Mouse (Mus musculus) CH12.LX (cell line): ENCODE measurements at regions not wholly inside any gene's neighbourhood (a gene's known extent, or its start where the extent isn't known, plus 50 kb on each side); places are given as distances from the start of the nearest gene placed in this dataset.

Experiments
- DNase-seq: peaks from one replicate; pipeline ENCODE4 v3.0.0-alpha.2; 2013; ENCODE audit errors: extremely low read depth
- H3K27ac ChIP-seq: 2 replicates; pipeline ENCODE4 v1.5.1; 2012; ENCODE audit warnings: low read depth, mild to moderate bottlenecking, control low read depth, moderate library complexity; ENCODE audit not compliant: insufficient read depth
- H3K27me3 ChIP-seq: replicated peaks from 2 replicates; pipeline ENCODE3; 2012; ENCODE audit warnings: inconsistent platforms
- H3K36me3 ChIP-seq, 2 experiments: replicated peaks in 1 of 2; 2 replicates each; pipeline versions ENCODE3 to v1.6.1; 2012; ENCODE audit warnings: inconsistent platforms in 1 of 2, low read length in 1 of 2, mild to moderate bottlenecking in 1 of 2, mixed read lengths in 1 of 2, moderate library complexity in 1 of 2; ENCODE audit not compliant: control insufficient read depth in 1 of 2, insufficient read depth in 1 of 2
- H3K4me1 ChIP-seq, 2 experiments: 2 replicates each; pipeline ENCODE4 v1.6.1; 2012; ENCODE audit warnings: inconsistent platforms in 1 of 2, moderate library complexity in 1 of 2; ENCODE audit not compliant: insufficient read depth in 2 of 2, control insufficient read depth in 1 of 2
- H3K4me2 ChIP-seq: 2 replicates; pipeline ENCODE4 v1.6.1; 2012; ENCODE audit warnings: low read depth, mild to moderate bottlenecking, control low read depth; ENCODE audit not compliant: poor library complexity, insufficient read depth, severe bottlenecking
- H3K4me3 ChIP-seq, 3 experiments: fragments of 150-350 bp in 1 of 3; sonication (generic) in 1 of 3; replicated peaks in 1 of 3; 2 replicates each; pipeline versions ENCODE3 to v1.5.1; 2011 to 2012; ENCODE audit warnings: low read depth in 2 of 3, low read length in 2 of 3, mild to moderate bottlenecking in 2 of 3, moderate library complexity in 2 of 3, control low read depth in 1 of 3, improper control_type of control experiment in 1 of 3, inconsistent platforms in 1 of 3, mixed read lengths in 1 of 3; ENCODE audit not compliant: poor library complexity in 1 of 3
- H3K79me2 ChIP-seq: replicated peaks from 2 replicates; pipeline ENCODE4 v1.6.1; 2012; ENCODE audit warnings: mild to moderate bottlenecking, moderate library complexity; ENCODE audit not compliant: control insufficient read depth, poor library complexity, insufficient read depth, severe bottlenecking; ENCODE audit errors: extremely low read depth
- H3K9ac ChIP-seq: 2 replicates; pipeline ENCODE4 v1.6.1; 2012; ENCODE audit warnings: low read depth, mild to moderate bottlenecking, control low read depth, moderate library complexity; ENCODE audit not compliant: insufficient read depth
- H3K9me3 ChIP-seq: replicated peaks from 2 replicates; pipeline ENCODE3; 2012; ENCODE audit warnings: low read length, inconsistent platforms, mixed read lengths
- E2F4 ChIP-seq: IDR thresholded peaks from 2 replicates; pipeline ENCODE4 v1.6.1; 2011; ENCODE audit warnings: low read depth, low read length, improper control_type of control experiment; ENCODE audit not compliant: insufficient replicate concordance
- GABPA ChIP-seq: IDR thresholded peaks from 2 replicates; pipeline ENCODE4 v1.6.1; 2012; ENCODE audit warnings: low read depth, low read length, improper control_type of control experiment, inconsistent platforms; ENCODE audit not compliant: insufficient replicate concordance
- IRF4 ChIP-seq: IDR thresholded peaks from 2 replicates; pipeline ENCODE4 v1.6.1; 2014; ENCODE audit warnings: low read depth, mild to moderate bottlenecking, inconsistent platforms, low read length, improper control_type of control experiment
- JUN ChIP-seq: IDR thresholded peaks from 2 replicates; pipeline ENCODE4 v1.6.1; 2011; ENCODE audit warnings: low read depth, mild to moderate bottlenecking, low read length, improper control_type of control experiment, moderate library complexity; ENCODE audit not compliant: insufficient read depth
- KAT2A ChIP-seq: IDR thresholded peaks from 2 replicates; pipeline ENCODE4 v1.6.1; 2012; ENCODE audit warnings: low read length, improper control_type of control experiment, inconsistent platforms; ENCODE audit not compliant: insufficient replicate concordance
- MYC ChIP-seq: IDR thresholded peaks from 2 replicates; pipeline ENCODE4 v1.6.1; 2011; ENCODE audit warnings: low read depth, mild to moderate bottlenecking, improper control_type of control experiment, low read length
- PAX5 ChIP-seq: IDR thresholded peaks from 2 replicates; pipeline ENCODE4 v1.6.1; 2012; ENCODE audit warnings: low read length, inconsistent platforms, mixed read lengths
- POLR2A ChIP-seq: IDR thresholded peaks from 2 replicates; pipeline ENCODE4 v1.6.1; 2011; ENCODE audit warnings: low read depth, mild to moderate bottlenecking, improper control_type of control experiment, low read length
- SMC3 ChIP-seq: IDR thresholded peaks from 2 replicates; pipeline ENCODE4 v1.6.1; 2011; ENCODE audit warnings: low read depth, low read length, improper control_type of control experiment
- TCF12 ChIP-seq: IDR thresholded peaks from 2 replicates; pipeline ENCODE4 v1.6.1; 2014; ENCODE audit warnings: low read depth, mild to moderate bottlenecking, inconsistent platforms, low read length, improper control_type of control experiment
- ZNF384 ChIP-seq: IDR thresholded peaks from 2 replicates; pipeline ENCODE4 v1.6.1; 2012; ENCODE audit warnings: low read depth, low read length, improper control_type of control experiment, inconsistent platforms
- dilution Hi-C: fragments of 300-500 bp; cut with MboI; formaldehyde crosslinking; loops from 2 replicates; pipeline ENCODE4 v1.14.3; 2020; ENCODE audit warnings: low sequenced_read_pairs; ENCODE audit not compliant: extremely low pct_unique_long_range_greater_than_20kb, extremely low pct_ligation_motif_present
- in situ Hi-C: fragments of 300-500 bp; cut with MboI; formaldehyde crosslinking; loops from 3 replicates; pipeline ENCODE4 v1.14.3; 2019; ENCODE audit warnings: low sequenced_read_pairs, low pct_ligation_motif_present, low pct_unique_long_range_greater_than_20kb, mixed read lengths

DNA sequence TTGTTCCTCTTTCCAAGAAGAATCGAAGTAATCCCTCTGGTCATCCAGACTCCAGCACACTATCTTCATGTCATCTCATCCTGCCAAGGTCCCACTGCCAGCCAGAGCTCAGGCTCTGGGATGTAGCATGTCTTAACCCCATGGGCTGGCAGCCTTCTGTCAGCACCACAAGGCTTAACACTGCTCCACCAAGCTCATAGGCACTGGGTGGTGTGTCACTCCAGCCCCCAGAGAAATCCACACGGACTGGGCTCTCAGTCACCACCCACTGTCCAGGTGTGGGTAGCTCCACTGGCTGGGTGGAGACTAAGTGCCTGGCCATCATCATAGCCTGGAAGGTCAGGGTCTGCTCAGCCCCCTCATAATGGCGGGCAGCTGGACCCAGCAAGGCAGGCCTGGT is 459.8 kb upstream of the Pcdh17 start:
- H3K4me3 ChIP-seq: no peak overlapping the region
- H3K27me3 ChIP-seq: no peaks in the 10 kb centered on the region
- H3K9ac ChIP-seq: no peak overlapping the region
- H3K36me3 ChIP-seq: no peaks in the 10 kb centered on the region
- H3K9me3 ChIP-seq: peaks cover 6% of the 10 kb centered on the region
- TF ChIP-seq TCF12: no peak
- TF ChIP-seq ZNF384: no peak
- TF ChIP-seq IRF4: no peak
- no peak for TF ChIP-seq SMC3
- no peak for TF ChIP-seq E2F4
- no peak for TF ChIP-seq KAT2A
- TF ChIP-seq POLR2A: no peak
- TF ChIP-seq GABPA: no peak
- TF ChIP-seq JUN: no peak
- no peak for TF ChIP-seq PAX5
- no peak for TF ChIP-seq MYC
- in situ Hi-C loops: no loop called here
- H3K79me2 ChIP-seq: no peaks in the 10 kb centered on the region
- no peaks in the 10 kb centered on the region for H3K4me1 ChIP-seq
- no peak for DNase-seq
- dilution Hi-C loops: no loop called here
- H3K4me2 ChIP-seq: no peak overlapping the region
- H3K27ac ChIP-seq: no peak overlapping the region
